ENCODE assay signal across 12 mouse cellular contexts in the genomic region with DNA sequence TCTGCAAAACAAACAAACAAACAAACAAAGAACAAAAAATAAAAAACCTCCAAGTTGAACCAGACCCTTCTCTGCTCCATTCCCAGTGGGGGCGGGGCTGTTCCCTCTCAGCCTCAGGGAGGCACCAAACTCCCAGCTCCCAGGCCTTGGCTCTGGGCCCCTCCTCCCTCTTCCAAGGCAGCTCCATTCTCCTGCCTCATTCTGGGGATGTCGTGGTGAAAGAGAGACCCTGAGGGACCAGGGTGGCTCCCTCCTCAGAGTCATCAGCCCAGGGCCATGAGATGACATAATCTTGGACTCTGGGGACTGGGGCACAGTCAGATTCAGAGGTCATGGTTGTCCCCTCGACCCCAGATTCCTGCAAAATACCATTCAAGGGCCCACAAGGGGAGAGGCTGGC. TPM values are rescaled to one million over a fixed set of nuclear protein-coding genes. Genes with fewer than 3 reads are reported as not detected.
DNase-seq lines count a peak whose midpoint lies in the region; ATAC-seq and TF ChIP-seq lines count a peak whose summit lies in the region.
"Had no signal": no experiment of that assay in that cellular context is flagged by ENCODE, and none has a peak within 500 bp of the region (broad histone marks: within the 10 kb centered on the region; RNA-seq: fewer than 3 reads in every experiment).

No protein-coding gene starts in this region.

- H3K4me3 ChIP-seq in forebrain, embryonic 10.5 days, result no peak overlapping the region; the same call in 1 of the 2 replicates
- no peak overlapping the region for H3K4me3 ChIP-seq in forebrain, postnatal 0 days (ENCODE audit: low read depth, low read length)
- H3K4me3 ChIP-seq in hindbrain, embryonic 12.5 days, result no peak overlapping the region
- no peak overlapping the region for H3K4me3 ChIP-seq in hindbrain, embryonic 14.5 days (replicated peaks; ENCODE audit: low read length)
- H3K4me3 ChIP-seq in ES-Bruce4 (ENCODE audit: low read depth, low read length), result no peak overlapping the region
- no peak overlapping the region for H3K4me3 ChIP-seq in thymus, adult 2 months (ENCODE audit: control insufficient read depth, insufficient read depth, low read length)
- H3K4me3 ChIP-seq: heart, adult 2 months had no signal

- H3K27ac ChIP-seq in forebrain, embryonic 10.5 days, result peak overlapping the region; percentile 53; the same call in 1 of the 2 replicates
- no peak overlapping the region for H3K27ac ChIP-seq in forebrain, postnatal 0 days (ENCODE audit: low read depth, low read length)
- no peak overlapping the region for H3K27ac ChIP-seq in hindbrain, embryonic 12.5 days
- H3K27ac ChIP-seq in hindbrain, embryonic 14.5 days, result no peak overlapping the region
- H3K27ac ChIP-seq in ES-Bruce4 (ENCODE audit: insufficient read depth, low read length), result 0 out of 2 replicates have a peak overlapping the region, but pooled peaks have one; percentile 30
- H3K27ac ChIP-seq in thymus, adult 2 months (ENCODE audit: control insufficient read depth, insufficient read depth, low read length), result no peak overlapping the region
- H3K27ac ChIP-seq: heart, adult 2 months had no signal

- no peak for TF ChIP-seq POLR2A in ES-Bruce4 (IDR thresholded peaks at IDR 0.05; ENCODE audit: insufficient read depth, low read length)
- TF ChIP-seq POLR2A in thymus, adult 2 months (IDR thresholded peaks at IDR 0.05; ENCODE audit: control insufficient read depth, extremely low read depth, insufficient read depth, low read length, poor library complexity), result no peak

- H3K9me3 ChIP-seq in forebrain, embryonic 10.5 days, result no peaks in the 10 kb centered on the region
- no peaks in the 10 kb centered on the region for H3K9me3 ChIP-seq in forebrain, postnatal 0 days (ENCODE audit: low read length)
- H3K9me3 ChIP-seq in hindbrain, embryonic 12.5 days (replicated peaks), result no peaks in the 10 kb centered on the region
- no peaks in the 10 kb centered on the region for H3K9me3 ChIP-seq in hindbrain, embryonic 14.5 days (ENCODE audit: control insufficient read depth, low read length)
- no peaks in the 10 kb centered on the region for H3K9me3 ChIP-seq in ES-Bruce4 (replicated peaks; ENCODE audit: control insufficient read depth, insufficient read depth, low read length, poor library complexity, severe bottlenecking)

- no peaks in the 10 kb centered on the region for H3K36me3 ChIP-seq in forebrain, embryonic 10.5 days (replicated peaks)
- H3K36me3 ChIP-seq in forebrain, postnatal 0 days (ENCODE audit: insufficient read depth), result no peaks in the 10 kb centered on the region
- H3K36me3 ChIP-seq in hindbrain, embryonic 12.5 days, result no peaks in the 10 kb centered on the region
- no peaks in the 10 kb centered on the region for H3K36me3 ChIP-seq in hindbrain, embryonic 14.5 days (replicated peaks; ENCODE audit: control insufficient read depth, insufficient read depth)
- no peaks in the 10 kb centered on the region for H3K36me3 ChIP-seq in ES-Bruce4 (ENCODE audit: control insufficient read depth, insufficient read depth, low read length, poor library complexity, severe bottlenecking)
- no peaks in the 10 kb centered on the region for H3K36me3 ChIP-seq in thymus, adult 2 months (ENCODE audit: control insufficient read depth, insufficient read depth, low read length)

- no peak for ATAC-seq in forebrain, postnatal 0 days
- ATAC-seq in hindbrain, embryonic 12.5 days (ENCODE audit: low FRiP score), result 0 out of 2 replicates have a peak, but pooled peaks have one; percentile 26
- ATAC-seq in hindbrain, embryonic 14.5 days (ENCODE audit: low FRiP score), result no peak

- TF ChIP-seq EP300 in ES-Bruce4 (IDR thresholded peaks at IDR 0.05; ENCODE audit: insufficient read depth, low read depth, low read length), result no peak

- 21% methylated on average over 3 of the region's 3 CpGs for WGBS in forebrain, embryonic 10.5 days
- 21% methylated on average over 3 of the region's 3 CpGs for WGBS in forebrain, postnatal 0 days
- WGBS in hindbrain, embryonic 12.5 days, result 21% methylated on average over 3 of the region's 3 CpGs
- WGBS in hindbrain, embryonic 14.5 days, result 11% methylated on average over 3 of the region's 3 CpGs
- WGBS in thymus, adult 2 months, result 68% methylated on average over 3 of the region's 3 CpGs

- TF ChIP-seq CTCF in forebrain, postnatal 0 days (IDR thresholded peaks at IDR 0.05; ENCODE audit: low read depth), result no peak
- no peak for TF ChIP-seq CTCF in ES-Bruce4 (IDR thresholded peaks at IDR 0.05; ENCODE audit: low read depth, low read length)
- no peak for TF ChIP-seq CTCF in thymus, adult 2 months (IDR thresholded peaks at IDR 0.05; ENCODE audit: borderline replicate concordance, control insufficient read depth, extremely low read depth, insufficient read depth, low read length, poor library complexity)

- H3K4me1 ChIP-seq in forebrain, embryonic 10.5 days, result peaks cover 24% of the 10 kb centered on the region
- H3K4me1 ChIP-seq in forebrain, postnatal 0 days (ENCODE audit: insufficient read depth), result no peaks in the 10 kb centered on the region
- no peaks in the 10 kb centered on the region for H3K4me1 ChIP-seq in hindbrain, embryonic 12.5 days
- no peaks in the 10 kb centered on the region for H3K4me1 ChIP-seq in hindbrain, embryonic 14.5 days (replicated peaks; ENCODE audit: control insufficient read depth, insufficient read depth, low read length)
- H3K4me1 ChIP-seq in ES-Bruce4 (ENCODE audit: control insufficient read depth, insufficient read depth, low read length), result no peaks in the 10 kb centered on the region
- H3K4me1 ChIP-seq in thymus, adult 2 months (replicated peaks; ENCODE audit: control insufficient read depth, insufficient read depth, low read length), result no peaks in the 10 kb centered on the region; the same call in 1 of the 2 replicates

- no peak overlapping the region for H3K9ac ChIP-seq in forebrain, postnatal 0 days
- H3K9ac ChIP-seq in hindbrain, embryonic 12.5 days, result 0 out of 2 replicates have a peak overlapping the region, but pooled peaks have one; percentile 43
- no peak overlapping the region for H3K9ac ChIP-seq in hindbrain, embryonic 14.5 days
- no peak overlapping the region for H3K9ac ChIP-seq in ES-Bruce4 (ENCODE audit: low read depth, poor library complexity, severe bottlenecking)
- H3K9ac ChIP-seq: lung, embryonic 14.5 days had no signal

- peaks cover 10% of the 10 kb centered on the region; the same call in 1 of the 2 replicates for H3K27me3 ChIP-seq in forebrain, embryonic 10.5 days (ENCODE audit: poor library complexity, severe bottlenecking)
- no peaks in the 10 kb centered on the region for H3K27me3 ChIP-seq in forebrain, postnatal 0 days (ENCODE audit: insufficient read depth, low read length)
- H3K27me3 ChIP-seq in hindbrain, embryonic 12.5 days, result no peaks in the 10 kb centered on the region
- no peaks in the 10 kb centered on the region for H3K27me3 ChIP-seq in hindbrain, embryonic 14.5 days (ENCODE audit: control insufficient read depth, insufficient read depth, low read length)
- H3K27me3 ChIP-seq in ES-Bruce4 (ENCODE audit: control insufficient read depth, insufficient read depth, low read length, poor library complexity, severe bottlenecking), result no peaks in the 10 kb centered on the region
- no peaks in the 10 kb centered on the region for H3K27me3 ChIP-seq in thymus, adult 2 months (ENCODE audit: control insufficient read depth, insufficient read depth, low read length)

- H3K4me2 ChIP-seq in forebrain, postnatal 0 days (ENCODE audit: low read depth), result no peak overlapping the region
- no peak overlapping the region for H3K4me2 ChIP-seq in hindbrain, embryonic 12.5 days (replicated peaks)
- H3K4me2 ChIP-seq in hindbrain, embryonic 14.5 days (replicated peaks), result no peak overlapping the region
- H3K4me2 ChIP-seq: lung, embryonic 14.5 days had no signal

- DNase-seq in forebrain, embryonic 10.5 days (ENCODE audit: extremely low spot score, low spot score), result no peak
- no peak for DNase-seq in forebrain, postnatal 0 days
- no peak for DNase-seq in hindbrain, embryonic 14.5 days (ENCODE audit: low spot score)
- DNase-seq in ZHBTc4 (ENCODE audit: low read depth, low spot score), result peak; percentile 61
- no peak for DNase-seq in gastrocnemius, postnatal 25 days
- no peak for DNase-seq in thymus, adult 2 months

RNA-seq across cellular contexts. Expression of a gene that starts 4.9 kb away (rescaled TPM):
- 0.05 TPM in 1 of 2 replicates, not detected in the other for polyA plus RNA-seq in forebrain, embryonic 10.5 days (2016; fragmentation: Nextera tagmentation; extraction: Ambion mirVana)
- total RNA-seq in forebrain, postnatal 0 days (2014; rRNA removed), result 0.08 and 0.33 TPM in 2 replicates
- polyA plus RNA-seq in forebrain, postnatal 0 days (2015; fragmentation: Nextera tagmentation; extraction: Ambion mirVana), result 0.18 and 0.22 TPM in 2 replicates
- 0.08 TPM in 2 replicates for polyA plus RNA-seq in hindbrain, embryonic 12.5 days (2016; fragmentation: Nextera tagmentation; extraction: Ambion mirVana)
- polyA plus RNA-seq in hindbrain, embryonic 14.5 days (2014; fragmentation: Nextera tagmentation; extraction: Ambion mirVana), result 0.09 and 0.17 TPM in 2 replicates
- 0.22 TPM in 1 of 2 replicates, not detected in the other for polyA plus RNA-seq in ES-Bruce4 (2011; ENCODE audit: insufficient read depth, insufficient read length, low read depth, missing spikeins)
- not detected for total RNA-seq in gastrocnemius, postnatal 25 days (2021)
- polyA plus RNA-seq in thymus, adult 2 months (2012; rRNA removed), result 0.23 and 0.28 TPM in 2 replicates
- total RNA-seq: common myeloid progenitor, adult 5-6 weeks; heart, adult 2 months had no signal

RNA-seq across cellular contexts. Expression of a gene that starts 21.5 kb away (rescaled TPM):
- polyA plus RNA-seq in forebrain, embryonic 10.5 days (2016; fragmentation: Nextera tagmentation; extraction: Ambion mirVana), result 43.9 and 44.9 TPM in 2 replicates
- total RNA-seq in forebrain, postnatal 0 days (2014; rRNA removed), result 79.2 and 90.3 TPM in 2 replicates
- 64.6 and 74.4 TPM in 2 replicates for polyA plus RNA-seq in forebrain, postnatal 0 days (2015; fragmentation: Nextera tagmentation; extraction: Ambion mirVana)
- 56.6 and 58.8 TPM in 2 replicates for polyA plus RNA-seq in hindbrain, embryonic 12.5 days (2016; fragmentation: Nextera tagmentation; extraction: Ambion mirVana)
- 69.3 and 70.3 TPM in 2 replicates for polyA plus RNA-seq in hindbrain, embryonic 14.5 days (2014; fragmentation: Nextera tagmentation; extraction: Ambion mirVana)
- polyA plus RNA-seq in ES-Bruce4 (2011; ENCODE audit: insufficient read depth, insufficient read length, low read depth, missing spikeins), result 5.9 and 7.6 TPM in 2 replicates
- 10 to 100 TPM; 21.7 to 23.6 TPM for total RNA-seq in gastrocnemius, postnatal 25 days (2021)
- polyA plus RNA-seq in thymus, adult 2 months (2012; rRNA removed), result 153 and 167 TPM in 2 replicates

RNA-seq across cellular contexts. Expression of a gene that starts 21.6 kb away (rescaled TPM):
- 351 and 360 TPM in 2 replicates for polyA plus RNA-seq in forebrain, embryonic 10.5 days (2016; fragmentation: Nextera tagmentation; extraction: Ambion mirVana)
- total RNA-seq in forebrain, postnatal 0 days (2014; rRNA removed), result 158 and 292 TPM in 2 replicates
- 306 and 392 TPM in 2 replicates for polyA plus RNA-seq in forebrain, postnatal 0 days (2015; fragmentation: Nextera tagmentation; extraction: Ambion mirVana)
- polyA plus RNA-seq in hindbrain, embryonic 12.5 days (2016; fragmentation: Nextera tagmentation; extraction: Ambion mirVana), result 214 and 250 TPM in 2 replicates
- polyA plus RNA-seq in hindbrain, embryonic 14.5 days (2014; fragmentation: Nextera tagmentation; extraction: Ambion mirVana), result 241 and 287 TPM in 2 replicates
- 105 and 135 TPM in 2 replicates for polyA plus RNA-seq in ES-Bruce4 (2011; ENCODE audit: insufficient read depth, insufficient read length, low read depth, missing spikeins)
- total RNA-seq in gastrocnemius, postnatal 25 days (2021), result 10 to 100 TPM; 19.0 to 22.3 TPM
- polyA plus RNA-seq in thymus, adult 2 months (2012; rRNA removed), result 187 and 242 TPM in 2 replicates

RNA-seq across cellular contexts. Expression of a gene that starts 24.2 kb away (rescaled TPM):
- polyA plus RNA-seq in forebrain, embryonic 10.5 days (2016; fragmentation: Nextera tagmentation; extraction: Ambion mirVana), result 395 and 401 TPM in 2 replicates
- total RNA-seq in forebrain, postnatal 0 days (2014; rRNA removed), result 214 and 233 TPM in 2 replicates
- polyA plus RNA-seq in forebrain, postnatal 0 days (2015; fragmentation: Nextera tagmentation; extraction: Ambion mirVana), result 381 and 448 TPM in 2 replicates
- 271 and 305 TPM in 2 replicates for polyA plus RNA-seq in hindbrain, embryonic 12.5 days (2016; fragmentation: Nextera tagmentation; extraction: Ambion mirVana)
- polyA plus RNA-seq in hindbrain, embryonic 14.5 days (2014; fragmentation: Nextera tagmentation; extraction: Ambion mirVana), result 311 and 351 TPM in 2 replicates
- 135 and 146 TPM in 2 replicates for polyA plus RNA-seq in ES-Bruce4 (2011; ENCODE audit: insufficient read depth, insufficient read length, low read depth, missing spikeins)
- 100 to 1,000 TPM; 114 to 125 TPM for total RNA-seq in gastrocnemius, postnatal 25 days (2021)
- 227 and 310 TPM in 2 replicates for polyA plus RNA-seq in thymus, adult 2 months (2012; rRNA removed)

RNA-seq across cellular contexts. Expression of a gene that starts 32.8 kb away (rescaled TPM):
- 1.5 and 2.0 TPM in 2 replicates for polyA plus RNA-seq in forebrain, embryonic 10.5 days (2016; fragmentation: Nextera tagmentation; extraction: Ambion mirVana)
- total RNA-seq in forebrain, postnatal 0 days (2014; rRNA removed), result 23.3 and 23.7 TPM in 2 replicates
- 18.5 and 20.3 TPM in 2 replicates for polyA plus RNA-seq in forebrain, postnatal 0 days (2015; fragmentation: Nextera tagmentation; extraction: Ambion mirVana)
- 0.74 and 0.94 TPM in 2 replicates for polyA plus RNA-seq in hindbrain, embryonic 12.5 days (2016; fragmentation: Nextera tagmentation; extraction: Ambion mirVana)
- polyA plus RNA-seq in hindbrain, embryonic 14.5 days (2014; fragmentation: Nextera tagmentation; extraction: Ambion mirVana), result 9.9 and 14.3 TPM in 2 replicates
- polyA plus RNA-seq in ES-Bruce4 (2011; ENCODE audit: insufficient read depth, insufficient read length, low read depth, missing spikeins), result 1.2 and 2.4 TPM in 2 replicates
- total RNA-seq in gastrocnemius, postnatal 25 days (2021), result 10 to 100 TPM; 13.3 to 15.5 TPM
- 0.10 and 1.0 TPM in 2 replicates for polyA plus RNA-seq in thymus, adult 2 months (2012; rRNA removed)
- total RNA-seq: MEL had no signal

Comparison
In these comparisons a context has a peak if more than half of its experiments do, and no peak if none do; other contexts are left out.
1. H3K27ac ChIP-seq: peak in forebrain, embryonic 10.5 days (single experiment) and ES-Bruce4 (single experiment); none in forebrain, postnatal 0 days (single experiment), hindbrain, embryonic 12.5 days (single experiment), hindbrain, embryonic 14.5 days (single experiment) and thymus, adult 2 months (single experiment).